Mouse (Mus musculus) forebrain, embryonic 14.5 days (tissue): ENCODE data around the gene Chka. TPM values are rescaled to one million over a fixed set of nuclear protein-coding genes. Genes with fewer than 3 reads are reported as not detected.

Experiments used
- ATAC-seq: fragments of 200-750 bp; cut with Nextera tagmentation; 2 replicates; pipeline ENCODE4 v1.8.0; 2017; ENCODE audit warnings: mild to moderate bottlenecking, moderate library complexity
- DNase-seq: peaks from one replicate; pipeline ENCODE4 v3.0.0-alpha.2; 2015; ENCODE audit warnings: low spot score
- H3K27ac ChIP-seq: fragments of 300-500 bp; sonication (generic); 2 replicates; pipeline ENCODE4 v1.5.1; 2014; ENCODE audit warnings: low read depth, mild to moderate bottlenecking, control low read depth, low read length, moderate library complexity
- H3K27me3 ChIP-seq: fragments of 300-500 bp; sonication (generic); replicated peaks from 2 replicates; pipeline ENCODE4 v1.6.1; 2014; ENCODE audit warnings: low read length, control low read depth, mixed read lengths; ENCODE audit not compliant: control insufficient read depth, insufficient read depth
- H3K36me3 ChIP-seq: fragments of 300-500 bp; sonication (generic); 2 replicates; pipeline ENCODE4 v1.6.1; 2014; ENCODE audit warnings: low read length, control low read depth; ENCODE audit not compliant: control insufficient read depth, insufficient read depth
- H3K4me1 ChIP-seq: fragments of 300-500 bp; sonication (generic); 2 replicates; pipeline ENCODE4 v1.6.1; 2014; ENCODE audit warnings: antibody characterized with exemption, low read length, control low read depth; ENCODE audit not compliant: control insufficient read depth, insufficient read depth
- H3K4me2 ChIP-seq: fragments of 300-500 bp; sonication (generic); 2 replicates; pipeline ENCODE4 v1.6.1; 2014; ENCODE audit warnings: mild to moderate bottlenecking, control low read depth, low read length
- H3K4me3 ChIP-seq: fragments of 300-500 bp; sonication (generic); 2 replicates; pipeline ENCODE4 v1.5.1; 2014; ENCODE audit warnings: low read depth, low read length, control low read depth
- H3K9ac ChIP-seq: fragments of 300-500 bp; sonication (generic); 2 replicates; pipeline ENCODE4 v1.6.1; 2014; ENCODE audit warnings: mild to moderate bottlenecking, low read length, control low read depth, moderate library complexity
- H3K9me3 ChIP-seq: fragments of 300-500 bp; sonication (generic); replicated peaks from 2 replicates; pipeline ENCODE4 v1.6.1; 2016; ENCODE audit warnings: low read length, control low read depth, mixed read lengths; ENCODE audit not compliant: control insufficient read depth
- WGBS: fragments of 180-500 bp; shearing (Covaris S2); extraction: QIAGEN DNeasy Blood & Tissue Kit; methylation state at CpG from one replicate; pipeline ENCODE4 v1.1.7; 2014; 5-methylcytosine and 5-hydroxymethylcytosine counted together
- polyA plus RNA-seq: library from polyadenylated mRNA; unstranded; fragments of >200 nt; fragmentation: Nextera tagmentation; extraction: Ambion mirVana; gene quantifications from 2 replicates; pipeline ENCODE4 v1.2.1, GENCODE M21; 2014

Chka gene
- polyA plus RNA-seq, 1 experiment from 2014 or later = 32.0 TPM

GRCm38 (mm10) chr19:3890181-3890580 is 38.6 kb downstream of the Chka start:
- peak; percentile 13 for DNase-seq
- no peak for ATAC-seq
- H3K27ac ChIP-seq = no peak overlapping the region
- no peak overlapping the region for H3K9ac ChIP-seq
- no peak overlapping the region for H3K4me2 ChIP-seq
- WGBS = 89% methylated on average over 8 of the region's 8 CpGs
- H3K9me3 ChIP-seq = no peaks in the 10 kb centered on the region
- H3K36me3 ChIP-seq = peaks cover 77% of the 10 kb centered on the region
- H3K27me3 ChIP-seq = no peaks in the 10 kb centered on the region
- no peaks in the 10 kb centered on the region for H3K4me1 ChIP-seq
- no peak overlapping the region for H3K4me3 ChIP-seq

- ATAC-seq (no peak), DNase-seq (no peak)
- 96% methylated on average over 4 of the region's 4 CpGs for WGBS
- Histone ChIP-seq H3K27ac (no peak overlapping the region), H3K36me3 (peaks cover 75% of the 10 kb centered on the region), H3K9me3 (no peaks in the 10 kb centered on the region), H3K9ac (no peak overlapping the region), H3K4me2 (no peak overlapping the region), H3K4me3 (no peak overlapping the region), H3K27me3 (no peaks in the 10 kb centered on the region), H3K4me1 (no peaks in the 10 kb centered on the region)
Observed at GRCm38 (mm10) chr19:3893545-3894116, 42.1 kb downstream of the Chka start.

GRCm38 (mm10) chr19:3894294-3894693 is 42.7 kb downstream of the Chka start:
- H3K9ac ChIP-seq = no peak overlapping the region
- no peaks in the 10 kb centered on the region for H3K27me3 ChIP-seq
- WGBS = 100% methylated on average over 2 of the region's 2 CpGs
- H3K4me2 ChIP-seq = no peak overlapping the region
- no peak overlapping the region for H3K27ac ChIP-seq
- peaks cover 68% of the 10 kb centered on the region for H3K36me3 ChIP-seq
- DNase-seq = no peak
- H3K4me3 ChIP-seq = no peak overlapping the region
- no peaks in the 10 kb centered on the region for H3K4me1 ChIP-seq
- no peak for ATAC-seq
- no peaks in the 10 kb centered on the region for H3K9me3 ChIP-seq

- Histone ChIP-seq H3K9me3 (no peaks in the 10 kb centered on the region), H3K36me3 (peaks cover 62% of the 10 kb centered on the region), H3K27ac (no peak overlapping the region), H3K4me2 (no peak overlapping the region), H3K4me1 (no peaks in the 10 kb centered on the region), H3K27me3 (no peaks in the 10 kb centered on the region), H3K4me3 (no peak overlapping the region), H3K9ac (no peak overlapping the region)
- ATAC-seq (no peak), DNase-seq (peak; percentile 15)
- 35% methylated on average over 3 of the region's 3 CpGs for WGBS
Observed at GRCm38 (mm10) chr19:3895171-3895631, 43.6 kb downstream of the Chka start.

GRCm38 (mm10) chr19:3896208-3896607 is 44.6 kb downstream of the Chka start:
- peaks cover 52% of the 10 kb centered on the region for H3K36me3 ChIP-seq
- H3K4me2 ChIP-seq = no peak overlapping the region
- no peak overlapping the region for H3K4me3 ChIP-seq
- no peak for ATAC-seq
- H3K4me1 ChIP-seq = no peaks in the 10 kb centered on the region
- H3K27me3 ChIP-seq = no peaks in the 10 kb centered on the region
- WGBS = 95% methylated on average over 10 of the region's 10 CpGs
- no peaks in the 10 kb centered on the region for H3K9me3 ChIP-seq
- no peak overlapping the region for H3K9ac ChIP-seq
- no peak for DNase-seq
- H3K27ac ChIP-seq = no peak overlapping the region

- no peak overlapping the region for H3K27ac ChIP-seq
- no peaks in the 10 kb centered on the region for H3K27me3 ChIP-seq
- ATAC-seq (no peak), DNase-seq (no peak)
- H3K9me3 ChIP-seq = no peaks in the 10 kb centered on the region
- WGBS = 92% methylated on average over 5 of the region's 5 CpGs
- no peak overlapping the region for H3K9ac ChIP-seq
- no peaks in the 10 kb centered on the region for H3K4me1 ChIP-seq
- no peak overlapping the region for H3K4me3 ChIP-seq
- peaks cover 39% of the 10 kb centered on the region for H3K36me3 ChIP-seq
- H3K4me2 ChIP-seq = no peak overlapping the region
Observed at GRCm38 (mm10) chr19:3897557-3897956, 46.0 kb downstream of the Chka start.

GRCm38 (mm10) chr19:3898952-3899351 is 47.4 kb downstream of the Chka start:
- Histone ChIP-seq H3K4me2 (no peak overlapping the region), H3K9ac (no peak overlapping the region), H3K9me3 (no peaks in the 10 kb centered on the region), H3K27ac (no peak overlapping the region), H3K4me3 (no peak overlapping the region), H3K4me1 (no peaks in the 10 kb centered on the region), H3K27me3 (no peaks in the 10 kb centered on the region), H3K36me3 (peaks cover 25% of the 10 kb centered on the region)
- no peak for ATAC-seq
- WGBS = 79% methylated on average over 7 of the region's 7 CpGs
- DNase-seq = no peak

GRCm38 (mm10) chr19:3899618-3900017 is 48.0 kb downstream of the Chka start:
- ATAC-seq = no peak

GRCm38 (mm10) chr19:3902966-3903365 is 51.4 kb downstream of the Chka start:
- no peak overlapping the region for H3K27ac ChIP-seq
- H3K9me3 ChIP-seq = no peaks in the 10 kb centered on the region
- H3K9ac ChIP-seq = no peak overlapping the region
- DNase-seq (no peak), ATAC-seq (no peak)
- no peak overlapping the region for H3K4me3 ChIP-seq
- 82% methylated on average over 12 of the region's 12 CpGs for WGBS
- H3K4me2 ChIP-seq = no peak overlapping the region
- no peaks in the 10 kb centered on the region for H3K27me3 ChIP-seq
- peaks cover under 1% of the 10 kb centered on the region; the same call in 1 of the 2 replicates for H3K36me3 ChIP-seq
- peaks cover 6% of the 10 kb centered on the region; the same call in 1 of the 2 replicates for H3K4me1 ChIP-seq

More at GRCm38 (mm10) chr19:3899618-3900017, 48.0 kb downstream of the Chka start:
- no peak for DNase-seq
- Histone ChIP-seq H3K27ac (no peak overlapping the region), H3K4me2 (no peak overlapping the region), H3K27me3 (no peaks in the 10 kb centered on the region), H3K36me3 (peaks cover 18% of the 10 kb centered on the region; the same call in 1 of the 2 replicates), H3K9me3 (no peaks in the 10 kb centered on the region), H3K9ac (no peak overlapping the region), H3K4me1 (no peaks in the 10 kb centered on the region), H3K4me3 (no peak overlapping the region)
- WGBS = 90% methylated on average over 4 of the region's 4 CpGs
